Mouse (Mus musculus): ENCODE measurements at regions not wholly inside any gene's neighbourhood (a gene's known extent, or its start where the extent isn't known, plus 50 kb on each side); places are given as distances from the start of the nearest gene placed in this dataset.

- Histone ChIP-seq H3K27me3 (ENCODE audit: control insufficient read depth, insufficient read depth, low read length, poor library complexity, severe bottlenecking) (no peaks in the 10 kb centered on the region), H3K36me3 (ENCODE audit: control insufficient read depth, insufficient read depth, low read length, poor library complexity, severe bottlenecking) (no peaks in the 10 kb centered on the region)
- DNase-seq (ENCODE audit: low read depth, low spot score) = no peak
Observed at GRCm38 (mm10) chr9:23064811-23065210, 158.1 kb upstream of the Bmper start.

GRCm38 (mm10) chr9:23068101-23068791, 154.6 kb upstream of the Bmper start:
- no peak for DNase-seq (ENCODE audit: low read depth, low spot score)
- no peaks in the 10 kb centered on the region for H3K36me3 ChIP-seq (ENCODE audit: control insufficient read depth, insufficient read depth, low read length, poor library complexity, severe bottlenecking)
- no peaks in the 10 kb centered on the region for H3K27me3 ChIP-seq (ENCODE audit: control insufficient read depth, insufficient read depth, low read length, poor library complexity, severe bottlenecking)

- H3K27me3 ChIP-seq (ENCODE audit: control insufficient read depth, insufficient read depth, low read length, poor library complexity, severe bottlenecking) = no peaks in the 10 kb centered on the region
- no peaks in the 10 kb centered on the region for H3K36me3 ChIP-seq (ENCODE audit: control insufficient read depth, insufficient read depth, low read length, poor library complexity, severe bottlenecking)
- no peak for DNase-seq (ENCODE audit: low read depth, low spot score)
Observed at GRCm38 (mm10) chr9:23069161-23069560, 153.7 kb upstream of the Bmper start.

- Histone ChIP-seq H3K27me3 (ENCODE audit: control insufficient read depth, insufficient read depth, low read length, poor library complexity, severe bottlenecking) (no peaks in the 10 kb centered on the region), H3K36me3 (ENCODE audit: control insufficient read depth, insufficient read depth, low read length, poor library complexity, severe bottlenecking) (no peaks in the 10 kb centered on the region)
- no peak for DNase-seq (ENCODE audit: low read depth, low spot score)
Observed at GRCm38 (mm10) chr9:23071006-23071405, 151.9 kb upstream of the Bmper start.

- no peaks in the 10 kb centered on the region for H3K27me3 ChIP-seq (ENCODE audit: control insufficient read depth, insufficient read depth, low read length, poor library complexity, severe bottlenecking)
- H3K36me3 ChIP-seq (ENCODE audit: control insufficient read depth, insufficient read depth, low read length, poor library complexity, severe bottlenecking) = no peaks in the 10 kb centered on the region
- DNase-seq (ENCODE audit: low read depth, low spot score) = no peak
Observed at GRCm38 (mm10) chr9:23072741-23073140, 150.1 kb upstream of the Bmper start.

GRCm38 (mm10) chr9:23083562-23083961, 139.3 kb upstream of the Bmper start:
- Histone ChIP-seq H3K27me3 (ENCODE audit: control insufficient read depth, insufficient read depth, low read length, poor library complexity, severe bottlenecking) (no peaks in the 10 kb centered on the region), H3K36me3 (ENCODE audit: control insufficient read depth, insufficient read depth, low read length, poor library complexity, severe bottlenecking) (no peaks in the 10 kb centered on the region)
- no peak for DNase-seq (ENCODE audit: low read depth, low spot score)

- H3K27me3 ChIP-seq (ENCODE audit: control insufficient read depth, insufficient read depth, low read length, poor library complexity, severe bottlenecking) = no peaks in the 10 kb centered on the region
- no peak for DNase-seq (ENCODE audit: low read depth, low spot score)
- no peaks in the 10 kb centered on the region for H3K36me3 ChIP-seq (ENCODE audit: control insufficient read depth, insufficient read depth, low read length, poor library complexity, severe bottlenecking)
Observed at GRCm38 (mm10) chr9:23089339-23089738, 133.5 kb upstream of the Bmper start.

- no peaks in the 10 kb centered on the region for H3K27me3 ChIP-seq (ENCODE audit: control insufficient read depth, insufficient read depth, low read length, poor library complexity, severe bottlenecking)
- DNase-seq (ENCODE audit: low read depth, low spot score) = no peak
Observed at GRCm38 (mm10) chr9:23097134-23097789, 125.6 kb upstream of the Bmper start.

GRCm38 (mm10) chr9:23101584-23101983, 121.3 kb upstream of the Bmper start:
- no peaks in the 10 kb centered on the region for H3K36me3 ChIP-seq (ENCODE audit: control insufficient read depth, insufficient read depth, low read length, poor library complexity, severe bottlenecking)
- DNase-seq (ENCODE audit: low read depth, low spot score) = no peak
- H3K27me3 ChIP-seq (ENCODE audit: control insufficient read depth, insufficient read depth, low read length, poor library complexity, severe bottlenecking) = no peaks in the 10 kb centered on the region

More at GRCm38 (mm10) chr9:23097134-23097789, 125.6 kb upstream of the Bmper start:
- H3K36me3 ChIP-seq (ENCODE audit: control insufficient read depth, insufficient read depth, low read length, poor library complexity, severe bottlenecking) = no peaks in the 10 kb centered on the region

- no peaks in the 10 kb centered on the region for H3K27me3 ChIP-seq (ENCODE audit: control insufficient read depth, insufficient read depth, low read length, poor library complexity, severe bottlenecking)
- no peak for DNase-seq (ENCODE audit: low read depth, low spot score)
- H3K36me3 ChIP-seq (ENCODE audit: control insufficient read depth, insufficient read depth, low read length, poor library complexity, severe bottlenecking) = no peaks in the 10 kb centered on the region
Observed at GRCm38 (mm10) chr9:23101990-23102796, 120.7 kb upstream of the Bmper start.

- Histone ChIP-seq H3K27me3 (ENCODE audit: control insufficient read depth, insufficient read depth, low read length, poor library complexity, severe bottlenecking) (no peaks in the 10 kb centered on the region), H3K36me3 (ENCODE audit: control insufficient read depth, insufficient read depth, low read length, poor library complexity, severe bottlenecking) (no peaks in the 10 kb centered on the region)
- peak; percentile 32 for DNase-seq (ENCODE audit: low read depth, low spot score)
Observed at GRCm38 (mm10) chr9:23111500-23111899, 111.4 kb upstream of the Bmper start.

- Histone ChIP-seq H3K36me3 (ENCODE audit: control insufficient read depth, insufficient read depth, low read length, poor library complexity, severe bottlenecking) (no peaks in the 10 kb centered on the region), H3K27me3 (ENCODE audit: control insufficient read depth, insufficient read depth, low read length, poor library complexity, severe bottlenecking) (no peaks in the 10 kb centered on the region)
- DNase-seq (ENCODE audit: low read depth, low spot score) = no peak
Observed at GRCm38 (mm10) chr9:23115026-23115425, 107.8 kb upstream of the Bmper start.

GRCm38 (mm10) chr9:23115540-23115939, 107.3 kb upstream of the Bmper start:
- H3K36me3 ChIP-seq (ENCODE audit: control insufficient read depth, insufficient read depth, low read length, poor library complexity, severe bottlenecking) = no peaks in the 10 kb centered on the region
- H3K27me3 ChIP-seq (ENCODE audit: control insufficient read depth, insufficient read depth, low read length, poor library complexity, severe bottlenecking) = no peaks in the 10 kb centered on the region
- peak; percentile 48 for DNase-seq (ENCODE audit: low read depth, low spot score)

GRCm38 (mm10) chr9:23116311-23116710, 106.6 kb upstream of the Bmper start:
- no peaks in the 10 kb centered on the region for H3K36me3 ChIP-seq (ENCODE audit: control insufficient read depth, insufficient read depth, low read length, poor library complexity, severe bottlenecking)
- no peaks in the 10 kb centered on the region for H3K27me3 ChIP-seq (ENCODE audit: control insufficient read depth, insufficient read depth, low read length, poor library complexity, severe bottlenecking)
- no peak for DNase-seq (ENCODE audit: low read depth, low spot score)

GRCm38 (mm10) chr9:23119811-23120210, 103.1 kb upstream of the Bmper start:
- no peaks in the 10 kb centered on the region for H3K27me3 ChIP-seq (ENCODE audit: control insufficient read depth, insufficient read depth, low read length, poor library complexity, severe bottlenecking)
- no peak for DNase-seq (ENCODE audit: low read depth, low spot score)
- no peaks in the 10 kb centered on the region for H3K36me3 ChIP-seq (ENCODE audit: control insufficient read depth, insufficient read depth, low read length, poor library complexity, severe bottlenecking)
